Mouse (Mus musculus) thymus, adult 18-20 months (tissue): Measurements from ENCODE around the gene Olfr92.

ENCODE experiments used
- DNase-seq, 2 experiments: peaks; one replicate each; pipeline ENCODE4 v3.0.0; 2022; ENCODE audit warnings: mixed read lengths in 2 of 2

The Olfr92 gene

GRCm38 (mm10) chr17:37062101-37062641 lies 57.7 kb downstream of the Olfr92 start:
- DNase-seq = no peak

GRCm38 (mm10) chr17:37061435-37061834 lies 58.5 kb downstream of the Olfr92 start:
- DNase-seq = no peak
